Mouse (Mus musculus) cerebellum, adult 2 months (tissue): Measurements from ENCODE around the gene Ctnnbip1. TPM values are rescaled to one million over a fixed set of nuclear protein-coding genes. Genes with fewer than 3 reads are reported as not detected.

ENCODE experiments used
- DNase-seq, 2 experiments: peaks; one replicate each; pipeline ENCODE4 v3.0.0; 2021
- H3K27ac ChIP-seq: fragments of 200-500 bp; 2 replicates; pipeline ENCODE4 v1.5.1; 2012; ENCODE audit warnings: low read length, control low read depth, inconsistent platforms; ENCODE audit not compliant: insufficient read depth
- H3K27me3 ChIP-seq: fragments of 200-500 bp; 2 replicates; pipeline ENCODE4 v1.6.1; 2012; ENCODE audit warnings: inconsistent platforms, mild to moderate bottlenecking, low read length, moderate library complexity; ENCODE audit not compliant: control insufficient read depth, insufficient read depth
- H3K4me1 ChIP-seq: fragments of 200-500 bp; 2 replicates; pipeline ENCODE4 v1.6.1; 2011; ENCODE audit warnings: low read length; ENCODE audit not compliant: control insufficient read depth, insufficient read depth
- H3K4me3 ChIP-seq: fragments of 200-500 bp; replicated peaks from 2 replicates; pipeline ENCODE3; 2011; ENCODE audit warnings: mild to moderate bottlenecking, low read depth, low read length, control low read depth; ENCODE audit not compliant: insufficient read depth
- CTCF ChIP-seq: fragments of 200-500 bp; IDR thresholded peaks from 2 replicates; pipeline ENCODE4 v1.5.1; 2011; ENCODE audit warnings: low read depth, mild to moderate bottlenecking, control low read depth, low read length, moderate library complexity, borderline replicate concordance; ENCODE audit not compliant: insufficient read depth
- POLR2A ChIP-seq: fragments of 200-500 bp; IDR thresholded peaks from 2 replicates; pipeline ENCODE4 v1.6.1; 2011; ENCODE audit warnings: low read length, control low read depth, borderline replicate concordance; ENCODE audit not compliant: insufficient read depth
- WGBS: fragments of 180-500 bp; shearing (Covaris S2); methylation state at CpG from one replicate; pipeline ENCODE4 v1.1.7; 2018; 5-methylcytosine and 5-hydroxymethylcytosine counted together
- polyA plus RNA-seq: library from polyadenylated mRNA; depleted of rRNA; stranded (reverse); fragments of >200 nt; gene quantifications from 2 replicates; pipeline ENCODE4 v1.2.3, GENCODE M21; 2012

The Ctnnbip1 gene
- polyA plus RNA-seq, 1 experiment: 34.6 TPM

- WGBS: 88% methylated on average over 6 of the region's 6 CpGs
Observed at GRCm38 (mm10) chr4:149523961-149524360, 5.9 kb downstream of the Ctnnbip1 start.

GRCm38 (mm10) chr4:149525170-149525569, 7.1 kb downstream of the Ctnnbip1 start:
- TF ChIP-seq POLR2A (no peak), CTCF (no peak)
- WGBS: 92% methylated on average over 4 of the region's 4 CpGs
- Histone ChIP-seq H3K4me3 (no peak overlapping the region), H3K27me3 (no peaks in the 10 kb centered on the region), H3K4me1 (peaks cover 9% of the 10 kb centered on the region), H3K27ac (no peak overlapping the region)
- no peak for DNase-seq

More at GRCm38 (mm10) chr4:149523961-149524360, 5.9 kb downstream of the Ctnnbip1 start:
- Histone ChIP-seq H3K4me3 (no peak overlapping the region), H3K27ac (no peak overlapping the region), H3K4me1 (peaks cover 10% of the 10 kb centered on the region), H3K27me3 (no peaks in the 10 kb centered on the region)
- no peak for DNase-seq
- TF ChIP-seq CTCF: no peak
- TF ChIP-seq POLR2A: no peak

GRCm38 (mm10) chr4:149525811-149526210, 7.8 kb downstream of the Ctnnbip1 start:
- Histone ChIP-seq H3K27ac (no peak overlapping the region), H3K27me3 (no peaks in the 10 kb centered on the region), H3K4me3 (no peak overlapping the region), H3K4me1 (peaks cover 9% of the 10 kb centered on the region)
- WGBS: 78% methylated on average over 6 of the region's 6 CpGs
- no peak for DNase-seq
- TF ChIP-seq CTCF (no peak), POLR2A (no peak)

GRCm38 (mm10) chr4:149526330-149526729, 8.3 kb downstream of the Ctnnbip1 start:
- H3K4me1 ChIP-seq: peaks cover 9% of the 10 kb centered on the region
- no peak overlapping the region for H3K27ac ChIP-seq
- no peak for TF ChIP-seq CTCF
- no peak for TF ChIP-seq POLR2A
- DNase-seq: no peak
- no peaks in the 10 kb centered on the region for H3K27me3 ChIP-seq
- WGBS: 67% methylated on average over 7 of the region's 7 CpGs
- no peak overlapping the region for H3K4me3 ChIP-seq

- Histone ChIP-seq H3K4me1 (peaks cover 7% of the 10 kb centered on the region), H3K27me3 (no peaks in the 10 kb centered on the region), H3K4me3 (no peak overlapping the region), H3K27ac (no peak overlapping the region)
- TF ChIP-seq CTCF (no peak), POLR2A (no peak)
- WGBS: 88% methylated on average over 15 of the region's 15 CpGs
- DNase-seq: no peak
Observed at GRCm38 (mm10) chr4:149527621-149528354, 9.8 kb downstream of the Ctnnbip1 start.

- no peak overlapping the region for H3K4me3 ChIP-seq
- WGBS: 84% methylated on average over 6 of the region's 6 CpGs
- H3K27me3 ChIP-seq: no peaks in the 10 kb centered on the region
- no peak overlapping the region for H3K27ac ChIP-seq
- DNase-seq: no peak
- TF ChIP-seq CTCF (no peak), POLR2A (no peak)
- no peaks in the 10 kb centered on the region for H3K4me1 ChIP-seq
Observed at GRCm38 (mm10) chr4:149529691-149530090, 11.7 kb downstream of the Ctnnbip1 start.

- WGBS: 82% methylated on average over 8 of the region's 8 CpGs
Observed at GRCm38 (mm10) chr4:149539441-149539840, 21.4 kb downstream of the Ctnnbip1 start.

GRCm38 (mm10) chr4:149541935-149542334, 23.9 kb downstream of the Ctnnbip1 start:
- H3K4me3 ChIP-seq: no peak overlapping the region

More at GRCm38 (mm10) chr4:149539441-149539840, 21.4 kb downstream of the Ctnnbip1 start:
- no peak for DNase-seq
- no peaks in the 10 kb centered on the region for H3K27me3 ChIP-seq
- no peak overlapping the region for H3K4me3 ChIP-seq
- no peak for TF ChIP-seq POLR2A
- no peak for TF ChIP-seq CTCF
- no peaks in the 10 kb centered on the region; the same call in 1 of the 2 replicates for H3K4me1 ChIP-seq
- H3K27ac ChIP-seq: no peak overlapping the region

More at GRCm38 (mm10) chr4:149541935-149542334, 23.9 kb downstream of the Ctnnbip1 start:
- TF ChIP-seq POLR2A (no peak), CTCF (no peak)
- Histone ChIP-seq H3K27ac (no peak overlapping the region), H3K27me3 (no peaks in the 10 kb centered on the region), H3K4me1 (peaks cover 4% of the 10 kb centered on the region; the same call in 1 of the 2 replicates)
- no peak for DNase-seq
- WGBS: 61% methylated on average over 5 of the region's 5 CpGs
